Mouse (Mus musculus): ENCODE data around the gene Cnot4. TPM values are rescaled to one million over a fixed set of nuclear protein-coding genes. Genes with fewer than 3 reads are reported as not detected.

Gene Cnot4
- polyA plus RNA-seq, 1 experiment from 2014 or later: 21.6 TPM

DNA sequence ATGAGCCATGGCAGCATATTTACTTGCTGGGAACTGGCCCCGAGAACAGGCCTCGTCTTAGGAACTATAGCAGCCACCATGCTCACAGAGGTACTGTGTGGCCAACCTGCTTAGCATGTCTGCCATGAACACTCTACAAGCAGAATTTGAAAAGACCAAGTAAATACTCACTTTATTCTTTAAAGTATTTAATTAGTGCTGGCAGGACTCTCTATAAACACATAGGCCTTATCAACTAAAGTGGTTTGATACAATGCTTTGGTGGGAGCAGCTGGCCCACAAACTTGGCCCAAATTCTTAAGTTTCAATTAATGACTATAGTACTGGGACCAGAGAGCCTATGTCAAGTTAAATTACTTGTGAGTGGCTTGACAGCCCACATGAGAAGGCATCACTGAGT is 105.5 kb downstream of the Cnot4 start:
- Histone ChIP-seq H3K4me1 (ENCODE audit: control insufficient read depth, insufficient read depth, low read length) (peaks cover 9% of the 10 kb centered on the region; the same call in 1 of the 2 replicates), H3K27me3 (ENCODE audit: control insufficient read depth, insufficient read depth, low read length) (no peaks in the 10 kb centered on the region), H3K9me3 (replicated peaks; ENCODE audit: control insufficient read depth, low read length) (no peaks in the 10 kb centered on the region), H3K9ac (ENCODE audit: low read length) (no peak overlapping the region), H3K36me3 (ENCODE audit: control insufficient read depth, insufficient read depth, low read length) (no peaks in the 10 kb centered on the region), H3K27ac (ENCODE audit: low read length) (no peak overlapping the region), H3K4me2 (ENCODE audit: low read depth, low read length) (no peak overlapping the region), H3K4me3 (replicated peaks; ENCODE audit: low read length) (no peak overlapping the region)
- no peak for ATAC-seq (ENCODE audit: insufficient read depth, low FRiP score)
- 82% methylated on average over 2 of the region's 2 CpGs for WGBS

DNA sequence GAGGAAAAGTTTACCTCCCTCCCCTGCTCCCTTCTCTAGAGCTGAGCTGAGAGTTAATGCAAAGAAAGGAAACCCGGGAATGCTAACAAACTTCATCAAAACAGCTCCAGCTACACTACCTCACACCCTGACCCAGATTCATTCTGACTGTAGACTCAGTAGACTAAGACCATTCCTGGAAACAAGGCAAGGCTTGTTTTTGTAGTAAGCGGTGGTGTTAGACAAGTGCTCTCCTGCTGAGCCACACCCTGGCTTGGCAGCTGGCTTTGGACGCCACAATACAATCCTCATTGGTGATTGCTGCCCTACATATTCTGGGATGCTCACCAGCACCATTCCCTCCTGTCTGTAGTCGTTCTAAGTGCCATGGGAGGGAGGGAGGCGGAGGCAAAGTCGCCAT is 106.3 kb downstream of the Cnot4 start:
- 72% methylated on average over 6 of the region's 6 CpGs for WGBS
- H3K27ac ChIP-seq (ENCODE audit: low read length): no peak overlapping the region
- peaks cover 9% of the 10 kb centered on the region; the same call in 1 of the 2 replicates for H3K4me1 ChIP-seq (ENCODE audit: control insufficient read depth, insufficient read depth, low read length)
- H3K36me3 ChIP-seq (ENCODE audit: control insufficient read depth, insufficient read depth, low read length): no peaks in the 10 kb centered on the region
- H3K9ac ChIP-seq (ENCODE audit: low read length): no peak overlapping the region
- no peaks in the 10 kb centered on the region for H3K9me3 ChIP-seq (replicated peaks; ENCODE audit: control insufficient read depth, low read length)
- H3K4me2 ChIP-seq (ENCODE audit: low read depth, low read length): no peak overlapping the region
- H3K4me3 ChIP-seq (replicated peaks; ENCODE audit: low read length): no peak overlapping the region
- ATAC-seq (ENCODE audit: insufficient read depth, low FRiP score): no peak
- H3K27me3 ChIP-seq (ENCODE audit: control insufficient read depth, insufficient read depth, low read length): no peaks in the 10 kb centered on the region

DNA sequence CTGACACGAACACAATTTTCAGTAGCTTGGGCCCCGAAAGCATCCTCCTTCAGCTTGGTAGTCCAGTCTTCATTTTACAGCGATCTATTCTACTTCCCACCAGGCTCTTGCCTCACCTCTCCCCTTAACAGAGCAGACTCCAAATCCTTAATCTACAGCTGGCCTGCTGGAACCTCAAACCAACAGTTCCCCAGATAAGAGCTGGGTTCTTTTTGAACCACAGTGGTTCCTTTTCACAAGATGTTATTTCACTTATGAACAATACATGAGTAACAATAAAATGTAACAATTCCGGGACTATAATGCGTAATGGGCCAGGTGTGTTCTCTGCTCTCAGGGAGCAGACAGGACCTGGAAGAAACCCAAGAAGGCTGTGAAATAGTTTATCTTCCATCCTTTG is 116.9 kb downstream of the Cnot4 start:
- Histone ChIP-seq H3K4me1 (ENCODE audit: control insufficient read depth, insufficient read depth, low read length) (no peaks in the 10 kb centered on the region), H3K9ac (ENCODE audit: low read length) (no peak overlapping the region), H3K9me3 (replicated peaks; ENCODE audit: control insufficient read depth, low read length) (no peaks in the 10 kb centered on the region)

DNA sequence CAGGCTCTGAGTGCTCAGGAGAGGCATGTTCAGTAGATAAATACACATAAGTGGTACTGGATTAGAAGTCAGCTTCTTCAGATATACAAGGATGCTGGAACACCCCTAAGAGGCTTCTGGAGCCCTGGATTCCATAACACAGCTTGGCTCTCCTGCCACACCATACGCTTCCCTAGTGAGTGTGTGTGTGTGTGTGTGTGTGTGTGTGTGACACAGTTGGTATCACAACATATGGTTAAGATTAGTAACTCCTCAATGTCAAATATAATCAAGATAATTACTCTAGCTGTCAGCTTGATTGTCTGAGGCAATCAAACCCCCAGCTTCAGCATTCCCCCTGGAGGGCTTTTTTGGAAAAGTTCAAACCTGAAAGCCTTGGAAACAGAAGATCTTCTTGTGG is 121.6 kb downstream of the Cnot4 start:
- H3K36me3 ChIP-seq (ENCODE audit: control insufficient read depth, insufficient read depth, low read length): no peaks in the 10 kb centered on the region
- H3K27me3 ChIP-seq (ENCODE audit: control insufficient read depth, insufficient read depth, low read length): no peaks in the 10 kb centered on the region
- WGBS: 90% methylated on average over 1 of the region's 1 CpGs
- no peak overlapping the region for H3K4me3 ChIP-seq (replicated peaks; ENCODE audit: low read length)
- H3K9ac ChIP-seq (ENCODE audit: low read length): no peak overlapping the region
- H3K27ac ChIP-seq (ENCODE audit: low read length): no peak overlapping the region
- no peaks in the 10 kb centered on the region for H3K9me3 ChIP-seq (replicated peaks; ENCODE audit: control insufficient read depth, low read length)
- no peaks in the 10 kb centered on the region for H3K4me1 ChIP-seq (ENCODE audit: control insufficient read depth, insufficient read depth, low read length)
- H3K4me2 ChIP-seq (ENCODE audit: low read depth, low read length): no peak overlapping the region
- ATAC-seq (ENCODE audit: insufficient read depth, low FRiP score): no peak

More for the DNA sequence above, 116.9 kb downstream of the Cnot4 start:
- Histone ChIP-seq H3K4me3 (replicated peaks; ENCODE audit: low read length) (no peak overlapping the region), H3K36me3 (ENCODE audit: control insufficient read depth, insufficient read depth, low read length) (no peaks in the 10 kb centered on the region), H3K4me2 (ENCODE audit: low read depth, low read length) (no peak overlapping the region), H3K27me3 (ENCODE audit: control insufficient read depth, insufficient read depth, low read length) (no peaks in the 10 kb centered on the region), H3K27ac (ENCODE audit: low read length) (no peak overlapping the region)
- 88% methylated on average over 5 of the region's 5 CpGs for WGBS
- no peak for ATAC-seq (ENCODE audit: insufficient read depth, low FRiP score)

DNA sequence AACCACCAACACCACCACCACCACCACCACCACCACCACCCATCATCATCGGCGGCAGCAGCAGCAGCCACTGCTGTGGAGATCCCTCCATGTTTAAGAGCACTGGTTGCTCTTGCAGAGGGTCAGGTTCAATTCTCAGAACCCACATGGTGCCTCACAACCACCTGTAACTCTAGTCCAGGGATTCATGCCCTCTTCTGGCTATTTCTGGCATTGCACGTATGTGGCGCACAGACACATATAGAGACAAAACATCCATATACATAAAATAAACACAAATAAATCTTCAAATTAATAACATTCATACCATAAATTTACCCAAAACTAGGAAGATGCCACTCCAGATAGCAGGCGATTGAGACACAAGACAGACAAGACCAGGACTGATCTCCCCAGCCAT is 122.8 kb downstream of the Cnot4 start:
- H3K27me3 ChIP-seq (ENCODE audit: control insufficient read depth, insufficient read depth, low read length): no peaks in the 10 kb centered on the region
- 96% methylated on average over 5 of the region's 5 CpGs for WGBS
- no peaks in the 10 kb centered on the region for H3K36me3 ChIP-seq (ENCODE audit: control insufficient read depth, insufficient read depth, low read length)
- no peaks in the 10 kb centered on the region for H3K4me1 ChIP-seq (ENCODE audit: control insufficient read depth, insufficient read depth, low read length)
- no peak overlapping the region for H3K4me2 ChIP-seq (ENCODE audit: low read depth, low read length)
- no peak overlapping the region for H3K27ac ChIP-seq (ENCODE audit: low read length)
- H3K4me3 ChIP-seq (replicated peaks; ENCODE audit: low read length): no peak overlapping the region
- no peak for ATAC-seq (ENCODE audit: insufficient read depth, low FRiP score)
- H3K9me3 ChIP-seq (replicated peaks; ENCODE audit: control insufficient read depth, low read length): no peaks in the 10 kb centered on the region
- no peak overlapping the region for H3K9ac ChIP-seq (ENCODE audit: low read length)

DNA sequence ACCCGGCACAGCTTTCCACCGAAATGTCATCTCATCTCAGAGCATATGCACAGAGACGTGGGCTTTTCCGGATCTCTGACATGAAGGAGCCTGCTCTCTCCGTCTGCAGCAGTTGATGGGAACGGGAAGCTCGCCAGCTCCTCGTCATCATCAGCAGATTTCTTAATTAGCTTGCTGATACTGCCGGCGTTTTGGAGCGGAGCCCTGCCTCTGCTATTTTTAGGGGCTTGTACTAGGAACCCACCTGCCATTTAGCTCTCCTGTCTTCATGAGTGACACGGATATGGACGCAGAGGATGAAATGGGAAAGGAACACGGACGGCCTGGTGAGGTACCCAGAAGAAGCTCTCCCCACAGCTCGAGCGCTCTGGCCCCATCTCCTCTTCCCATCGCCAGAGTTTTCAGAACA is 131.3 kb downstream of the Cnot4 start:
- H3K4me2 ChIP-seq (ENCODE audit: low read depth, low read length): no peak overlapping the region

DNA sequence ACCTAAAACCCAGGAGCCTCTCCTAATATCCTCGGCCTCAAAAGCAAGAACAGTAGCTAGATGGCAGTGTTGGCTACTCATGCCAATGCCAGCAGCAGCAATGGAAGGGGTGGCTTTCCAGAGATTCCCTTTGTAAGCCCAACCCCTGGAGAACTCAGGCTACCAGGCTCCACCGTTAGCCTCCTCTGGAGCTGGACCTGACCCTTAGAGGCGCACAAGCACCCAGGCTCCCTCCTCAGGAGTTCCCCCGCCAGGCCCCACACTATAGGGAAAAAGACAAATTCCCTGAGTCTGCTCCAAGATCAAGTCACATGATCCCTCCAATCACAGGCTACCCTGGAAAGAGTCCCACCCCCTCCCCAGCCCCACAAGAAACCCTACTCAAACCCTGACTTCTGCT is 134.4 kb downstream of the Cnot4 start:
- H3K9me3 ChIP-seq (replicated peaks; ENCODE audit: control insufficient read depth, low read length): no peaks in the 10 kb centered on the region
- H3K9ac ChIP-seq (ENCODE audit: low read length): no peak overlapping the region
- H3K4me3 ChIP-seq (replicated peaks; ENCODE audit: low read length): no peak overlapping the region
- H3K4me1 ChIP-seq (ENCODE audit: control insufficient read depth, insufficient read depth, low read length): peaks cover 6% of the 10 kb centered on the region; the same call in 1 of the 2 replicates
- no peak overlapping the region for H3K27ac ChIP-seq (ENCODE audit: low read length)
- no peaks in the 10 kb centered on the region for H3K36me3 ChIP-seq (ENCODE audit: control insufficient read depth, insufficient read depth, low read length)
- H3K27me3 ChIP-seq (ENCODE audit: control insufficient read depth, insufficient read depth, low read length): no peaks in the 10 kb centered on the region
- no peak overlapping the region for H3K4me2 ChIP-seq (ENCODE audit: low read depth, low read length)
- WGBS: 14% methylated on average over 4 of the region's 4 CpGs
- ATAC-seq (ENCODE audit: insufficient read depth, low FRiP score): peak; percentile 18; the same call in 1 of the 2 replicates

More for the DNA sequence above, 131.3 kb downstream of the Cnot4 start:
- no peak overlapping the region for H3K9ac ChIP-seq (ENCODE audit: low read length)
- 75% methylated on average over 18 of the region's 18 CpGs for WGBS
- no peak for ATAC-seq (ENCODE audit: insufficient read depth, low FRiP score)
- H3K9me3 ChIP-seq (replicated peaks; ENCODE audit: control insufficient read depth, low read length): no peaks in the 10 kb centered on the region
- H3K27me3 ChIP-seq (ENCODE audit: control insufficient read depth, insufficient read depth, low read length): no peaks in the 10 kb centered on the region
- no peak overlapping the region for H3K27ac ChIP-seq (ENCODE audit: low read length)
- H3K4me1 ChIP-seq (ENCODE audit: control insufficient read depth, insufficient read depth, low read length): no peaks in the 10 kb centered on the region
- no peak overlapping the region for H3K4me3 ChIP-seq (replicated peaks; ENCODE audit: low read length)
- no peaks in the 10 kb centered on the region for H3K36me3 ChIP-seq (ENCODE audit: control insufficient read depth, insufficient read depth, low read length)

DNA sequence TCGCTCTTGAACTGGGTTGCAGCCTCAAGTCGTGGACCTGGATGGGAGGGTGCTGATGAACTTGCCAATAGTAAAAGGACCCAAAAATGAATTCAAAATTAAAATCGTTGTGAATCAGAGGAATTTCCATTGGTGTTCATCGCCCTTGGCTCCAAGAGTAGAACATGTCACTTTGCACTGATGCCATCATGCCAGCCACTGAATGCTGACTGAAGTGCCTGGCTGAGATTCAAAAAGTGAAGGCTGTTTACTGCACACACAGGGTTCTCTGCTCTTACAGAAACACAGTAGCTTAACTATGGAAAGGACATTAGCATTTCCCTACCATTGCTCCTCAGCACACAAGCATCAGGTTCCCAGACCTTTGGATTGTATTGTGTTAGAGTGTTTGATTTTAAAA is 137.0 kb downstream of the Cnot4 start:
- WGBS: 79% methylated on average over 4 of the region's 4 CpGs
- Histone ChIP-seq H3K27me3 (ENCODE audit: control insufficient read depth, insufficient read depth, low read length) (no peaks in the 10 kb centered on the region), H3K4me1 (ENCODE audit: control insufficient read depth, insufficient read depth, low read length) (peaks cover 6% of the 10 kb centered on the region; the same call in 1 of the 2 replicates), H3K36me3 (ENCODE audit: control insufficient read depth, insufficient read depth, low read length) (no peaks in the 10 kb centered on the region), H3K27ac (ENCODE audit: low read length) (no peak overlapping the region), H3K9me3 (replicated peaks; ENCODE audit: control insufficient read depth, low read length) (no peaks in the 10 kb centered on the region), H3K9ac (ENCODE audit: low read length) (no peak overlapping the region), H3K4me3 (replicated peaks; ENCODE audit: low read length) (no peak overlapping the region), H3K4me2 (ENCODE audit: low read depth, low read length) (no peak overlapping the region)
- ATAC-seq (ENCODE audit: insufficient read depth, low FRiP score): no peak

DNA sequence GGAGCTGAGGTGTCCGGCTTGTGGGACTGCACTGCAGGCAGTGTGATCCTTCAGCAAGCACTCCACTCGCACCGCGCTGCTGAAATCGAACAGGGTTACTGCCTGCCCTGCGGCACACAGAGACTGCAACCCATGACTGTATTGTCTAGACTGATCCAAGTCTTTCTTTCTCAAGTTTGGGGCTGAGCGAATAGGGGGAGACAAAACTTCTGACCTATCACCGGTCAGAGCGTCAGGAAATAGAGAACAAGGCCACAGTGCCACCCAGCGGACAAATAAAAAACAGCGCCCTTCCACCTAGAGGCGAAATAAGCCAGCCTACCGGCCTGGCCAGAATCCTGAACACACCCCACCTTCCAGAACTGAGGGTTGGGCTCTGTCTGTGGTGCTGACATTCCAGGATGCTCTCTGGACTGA is 138.3 kb downstream of the Cnot4 start:
- Histone ChIP-seq H3K36me3 (ENCODE audit: control insufficient read depth, insufficient read depth, low read length) (no peaks in the 10 kb centered on the region), H3K27me3 (ENCODE audit: control insufficient read depth, insufficient read depth, low read length) (no peaks in the 10 kb centered on the region), H3K9ac (ENCODE audit: low read length) (no peak overlapping the region), H3K4me3 (replicated peaks; ENCODE audit: low read length) (peak overlapping the region; percentile 31), H3K27ac (ENCODE audit: low read length) (no peak overlapping the region), H3K4me1 (ENCODE audit: control insufficient read depth, insufficient read depth, low read length) (peaks cover 6% of the 10 kb centered on the region; the same call in 1 of the 2 replicates), H3K4me2 (ENCODE audit: low read depth, low read length) (peak overlapping the region; percentile 62), H3K9me3 (replicated peaks; ENCODE audit: control insufficient read depth, low read length) (no peaks in the 10 kb centered on the region)
- WGBS: 5% methylated on average over 13 of the region's 13 CpGs
- ATAC-seq (ENCODE audit: insufficient read depth, low FRiP score): peak; percentile 67; the same call in 1 of the 2 replicates

DNA sequence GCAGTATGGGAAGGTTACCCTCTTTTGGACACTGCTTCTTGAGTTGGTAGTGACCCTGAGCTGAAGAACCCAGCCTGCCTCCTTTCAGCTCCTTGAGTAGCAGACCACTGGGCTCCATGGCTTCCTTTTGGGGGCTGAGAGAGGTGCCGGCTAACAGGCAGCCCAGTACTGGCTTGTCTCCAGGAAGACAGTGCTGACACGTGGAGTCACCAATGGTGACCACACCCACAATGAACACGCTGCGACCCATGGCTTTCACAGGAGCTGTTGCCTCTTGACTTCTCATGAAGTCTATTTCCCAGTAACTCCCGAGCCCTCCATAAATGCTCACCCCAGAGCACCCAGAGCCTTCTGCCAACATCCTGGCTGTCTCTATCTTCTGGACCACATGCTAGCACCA is 138.8 kb downstream of the Cnot4 start:
- no peak for ATAC-seq (ENCODE audit: insufficient read depth, low FRiP score)
- H3K4me1 ChIP-seq (ENCODE audit: control insufficient read depth, insufficient read depth, low read length): peaks cover 6% of the 10 kb centered on the region; the same call in 1 of the 2 replicates
- no peaks in the 10 kb centered on the region for H3K36me3 ChIP-seq (ENCODE audit: control insufficient read depth, insufficient read depth, low read length)
- no peaks in the 10 kb centered on the region for H3K27me3 ChIP-seq (ENCODE audit: control insufficient read depth, insufficient read depth, low read length)
- WGBS: 49% methylated on average over 5 of the region's 5 CpGs
- no peak overlapping the region for H3K27ac ChIP-seq (ENCODE audit: low read length)
- H3K4me2 ChIP-seq (ENCODE audit: low read depth, low read length): peak overlapping the region; percentile 62
- H3K9me3 ChIP-seq (replicated peaks; ENCODE audit: control insufficient read depth, low read length): no peaks in the 10 kb centered on the region
- no peak overlapping the region for H3K4me3 ChIP-seq (replicated peaks; ENCODE audit: low read length)
- no peak overlapping the region for H3K9ac ChIP-seq (ENCODE audit: low read length)
